23 mouse cellular contexts compared by ENCODE assay signal in genomic region chr2:60142281-60142680, GRCm38 (mm10).
DNase-seq lines count a peak whose midpoint lies in the region; ATAC-seq and TF ChIP-seq lines count a peak whose summit lies in the region.
"Had no signal": no experiment of that assay in that cellular context is flagged by ENCODE, and none has a peak within 500 bp of the region (broad histone marks: within the 10 kb centered on the region; RNA-seq: fewer than 3 reads in every experiment).

No protein-coding gene starts in this region.

- ATAC-seq in megakaryocyte, adult 5-6 weeks (ENCODE audit: poor library complexity, severe bottlenecking), result no peak
- ATAC-seq in common myeloid progenitor, adult 5-6 weeks (replicated peaks; ENCODE audit: low read depth, poor library complexity, severe bottlenecking), result peak; percentile 19; the same call in 1 of the 2 replicates
- ATAC-seq in liver, embryonic 11.5 days (replicated peaks; ENCODE audit: low FRiP score), result peak; percentile 82
- ATAC-seq in liver, postnatal 0 days, result peak; percentile 75
- ATAC-seq: CD4-positive, CD25-positive, alpha-beta regulatory T cell, adult 4 months; forebrain, postnatal 0 days; hindbrain, embryonic 16.5 days; lung, postnatal 0 days; midbrain, embryonic 16.5 days; Patski had no signal

- peak overlapping the region; percentile 88 for H3K27ac ChIP-seq in liver, embryonic 11.5 days (ENCODE audit: low read depth, low read length)
- H3K27ac ChIP-seq in liver, postnatal 0 days (ENCODE audit: low read depth), result peak overlapping the region; percentile 58; the same call in 1 of the 2 replicates
- H3K27ac ChIP-seq: embryonic facial prominence, embryonic 15.5 days; limb, embryonic 10.5 days had no signal

- peak; percentile 88 for TF ChIP-seq EP300 in liver, postnatal 0 days (IDR thresholded peaks at IDR 0.05; ENCODE audit: low read depth)

- no peak for DNase-seq in liver, embryonic 11.5 days (ENCODE audit: low spot score)
- no peak for DNase-seq in liver, postnatal 0 days
- no peak for DNase-seq in adrenal gland, postnatal 10 days
- DNase-seq in kidney, adult 9 months, result no peak
- no peak for DNase-seq in right cerebral cortex, postnatal 36 days (ENCODE audit: low spot score in 2 of 2)
- DNase-seq: cerebellum, adult 8-10 months; cerebellum, postnatal 36 days; forebrain, postnatal 0 days; heart, postnatal 4 days; kidney, adult 11 months; kidney, postnatal 10 days; thymus, adult 2 months; thymus, postnatal 4 days had no signal

- peak overlapping the region; percentile 40; the same call in 1 of the 2 replicates for H3K9ac ChIP-seq in liver, embryonic 11.5 days (ENCODE audit: low read depth, low read length)
- 0 out of 2 replicates have a peak overlapping the region, but pooled peaks have one; percentile 8 for H3K9ac ChIP-seq in liver, postnatal 0 days (replicated peaks)
- H3K9ac ChIP-seq: embryonic facial prominence, embryonic 15.5 days; forebrain, postnatal 0 days had no signal

- 44% methylated on average over 2 of the region's 2 CpGs for WGBS in liver, embryonic 11.5 days
- 45% methylated on average over 2 of the region's 2 CpGs for WGBS in liver, postnatal 0 days (ENCODE audit: insufficient replicate concordance)

- H3K36me3 ChIP-seq in megakaryocyte, embryonic 14.5 days (replicated peaks; ENCODE audit: low read length), result no peaks in the 10 kb centered on the region
- H3K36me3 ChIP-seq in liver, embryonic 11.5 days (ENCODE audit: control insufficient read depth, insufficient read depth, low read length), result no peaks in the 10 kb centered on the region
- no peaks in the 10 kb centered on the region for H3K36me3 ChIP-seq in liver, postnatal 0 days (replicated peaks; ENCODE audit: insufficient read depth, low read length)
- H3K36me3 ChIP-seq: embryonic facial prominence, embryonic 15.5 days; limb, embryonic 10.5 days had no signal

- no peak for TF ChIP-seq CTCF in liver, postnatal 0 days (IDR thresholded peaks at IDR 0.05; ENCODE audit: low read depth)

- peak overlapping the region; percentile 51 for H3K4me2 ChIP-seq in liver, embryonic 11.5 days
- H3K4me2 ChIP-seq in liver, postnatal 0 days (ENCODE audit: low read depth, low read length), result peak overlapping the region; percentile 44
- H3K4me2 ChIP-seq: embryonic facial prominence, embryonic 15.5 days had no signal

- no peaks in the 10 kb centered on the region for H3K9me3 ChIP-seq in megakaryocyte, embryonic 14.5 days
- H3K9me3 ChIP-seq in liver, embryonic 11.5 days (ENCODE audit: control insufficient read depth, low read length), result no peaks in the 10 kb centered on the region
- H3K9me3 ChIP-seq in liver, postnatal 0 days (ENCODE audit: low read length), result no peaks in the 10 kb centered on the region
- H3K9me3 ChIP-seq: embryonic facial prominence, embryonic 15.5 days; limb, embryonic 10.5 days had no signal

- peaks cover 71% of the 10 kb centered on the region for H3K4me1 ChIP-seq in megakaryocyte, embryonic 14.5 days
- peaks cover 49% of the 10 kb centered on the region for H3K4me1 ChIP-seq in liver, embryonic 11.5 days (replicated peaks; ENCODE audit: control insufficient read depth, insufficient read depth, low read length)
- H3K4me1 ChIP-seq in liver, postnatal 0 days (ENCODE audit: insufficient read depth), result peaks cover 21% of the 10 kb centered on the region

- no peaks in the 10 kb centered on the region for H3K27me3 ChIP-seq in megakaryocyte, embryonic 14.5 days (replicated peaks)
- H3K27me3 ChIP-seq in liver, embryonic 11.5 days (replicated peaks; ENCODE audit: control insufficient read depth, insufficient read depth, low read length), result no peaks in the 10 kb centered on the region
- no peaks in the 10 kb centered on the region for H3K27me3 ChIP-seq in liver, postnatal 0 days (ENCODE audit: insufficient read depth, low read length)
- H3K27me3 ChIP-seq: embryonic facial prominence, embryonic 15.5 days; Patski had no signal

- H3K4me3 ChIP-seq in megakaryocyte, embryonic 14.5 days (replicated peaks), result peak overlapping the region; percentile 33
- H3K4me3 ChIP-seq in liver, embryonic 11.5 days (ENCODE audit: low read depth, low read length), result no peak overlapping the region
- no peak overlapping the region for H3K4me3 ChIP-seq in liver, postnatal 0 days (ENCODE audit: low read depth, low read length)
- H3K4me3 ChIP-seq: embryonic facial prominence, embryonic 15.5 days; limb, embryonic 10.5 days had no signal
